Mouse (Mus musculus) ES-CJ7 (cell line): ENCODE data around the gene Zic2.
"Not testable (repeated sequence)": the region's sequence is repeated elsewhere in the genome, so short reads cannot be mapped to it uniquely, and the experiment has no call there.

Experiments
- DNase-seq: peaks from one replicate; pipeline ENCODE4 v3.0.0; 2011; ENCODE audit warnings: low read depth, low spot score

Zic2 gene

DNA sequence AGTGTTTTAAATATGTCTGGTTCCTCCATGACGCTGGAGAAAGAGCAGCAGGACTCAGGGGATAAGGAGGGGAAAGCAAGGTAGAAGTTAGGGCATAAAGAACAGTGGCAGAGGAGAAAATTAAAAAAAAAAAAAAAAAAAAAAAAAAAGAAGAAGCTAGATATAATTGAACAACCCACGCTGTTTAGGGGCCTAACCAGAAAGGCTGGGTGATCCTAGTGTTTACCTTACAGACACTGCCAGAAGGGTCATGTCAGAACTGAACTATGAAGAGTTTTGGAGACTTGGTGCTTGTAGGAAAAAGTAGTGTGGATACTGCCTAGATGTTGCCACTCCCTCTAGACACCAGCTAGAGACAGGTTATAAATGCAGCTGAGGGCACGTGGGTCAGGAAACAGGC, 13.7 kb upstream of the Zic2 start:
- no peak for DNase-seq

DNA sequence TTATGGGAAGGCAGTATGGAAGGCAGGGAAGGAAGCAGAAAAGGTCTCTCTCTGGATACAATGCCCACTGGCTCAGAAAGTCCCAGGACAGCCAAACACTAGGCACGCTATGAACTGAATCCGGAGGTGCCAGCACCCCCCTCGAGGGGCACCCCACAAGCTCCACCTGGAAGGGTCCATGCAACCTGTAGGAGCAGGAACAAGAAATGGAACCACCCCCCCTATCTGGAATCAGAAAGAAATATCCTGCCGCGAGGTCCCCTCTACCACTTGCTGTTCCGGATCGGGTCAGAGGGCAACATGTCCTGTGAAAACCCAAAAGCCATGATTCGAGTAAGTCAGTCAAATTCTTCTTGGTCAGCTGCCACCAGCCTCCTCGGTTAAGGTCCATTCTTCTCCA, 13.3 kb upstream of the Zic2 start:
- DNase-seq: no peak

DNA sequence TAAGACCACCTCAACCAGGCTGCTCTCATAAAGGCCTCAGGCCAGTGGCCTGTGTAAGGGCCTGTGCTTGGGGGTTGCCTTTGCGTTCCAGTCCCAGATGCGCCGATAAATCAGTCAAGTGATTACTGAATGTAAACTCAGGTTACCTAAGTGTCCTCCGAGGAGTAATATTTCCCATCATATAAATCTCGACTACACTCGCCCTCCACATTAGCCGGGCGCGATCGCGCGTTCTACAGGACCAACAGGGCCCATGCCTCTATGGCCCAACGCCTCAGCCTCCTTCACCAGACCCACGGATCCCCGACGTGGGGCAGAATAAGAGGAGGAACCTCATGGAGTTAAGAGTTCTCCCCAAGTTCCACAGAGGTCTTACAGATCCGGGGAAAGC, 12.6 kb upstream of the Zic2 start:
- no peak for DNase-seq

DNA sequence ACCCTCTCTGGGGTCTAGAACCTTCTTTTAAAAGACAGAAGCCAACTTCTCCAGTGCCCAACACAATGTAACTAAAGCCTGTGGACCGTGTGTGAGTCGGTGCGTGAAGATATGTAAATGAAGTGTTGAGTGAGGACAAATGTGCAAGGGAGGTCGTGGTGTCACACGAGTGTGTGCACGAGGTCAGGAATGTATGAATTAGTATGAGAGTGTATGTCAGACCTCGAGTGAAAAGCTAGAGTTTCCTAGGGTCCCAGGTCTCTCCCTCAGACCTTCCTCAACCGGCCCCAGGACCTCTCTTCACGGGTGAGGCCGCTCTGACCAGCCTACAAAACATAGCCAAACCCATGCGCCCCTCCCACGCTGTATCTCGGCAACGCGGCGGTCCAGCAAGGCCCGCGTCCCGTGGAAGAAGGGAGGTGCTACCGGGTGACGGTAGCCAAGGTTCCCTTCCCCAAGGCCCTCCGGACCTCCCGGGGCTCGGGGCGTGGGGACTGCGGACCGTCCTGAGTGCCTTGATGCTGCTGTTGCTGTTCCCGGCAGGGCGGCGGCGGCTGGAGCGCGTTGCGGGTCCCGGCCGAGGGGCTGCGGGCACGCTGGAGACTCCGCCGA, 12.0 kb upstream of the Zic2 start:
- DNase-seq: no peak

DNA sequence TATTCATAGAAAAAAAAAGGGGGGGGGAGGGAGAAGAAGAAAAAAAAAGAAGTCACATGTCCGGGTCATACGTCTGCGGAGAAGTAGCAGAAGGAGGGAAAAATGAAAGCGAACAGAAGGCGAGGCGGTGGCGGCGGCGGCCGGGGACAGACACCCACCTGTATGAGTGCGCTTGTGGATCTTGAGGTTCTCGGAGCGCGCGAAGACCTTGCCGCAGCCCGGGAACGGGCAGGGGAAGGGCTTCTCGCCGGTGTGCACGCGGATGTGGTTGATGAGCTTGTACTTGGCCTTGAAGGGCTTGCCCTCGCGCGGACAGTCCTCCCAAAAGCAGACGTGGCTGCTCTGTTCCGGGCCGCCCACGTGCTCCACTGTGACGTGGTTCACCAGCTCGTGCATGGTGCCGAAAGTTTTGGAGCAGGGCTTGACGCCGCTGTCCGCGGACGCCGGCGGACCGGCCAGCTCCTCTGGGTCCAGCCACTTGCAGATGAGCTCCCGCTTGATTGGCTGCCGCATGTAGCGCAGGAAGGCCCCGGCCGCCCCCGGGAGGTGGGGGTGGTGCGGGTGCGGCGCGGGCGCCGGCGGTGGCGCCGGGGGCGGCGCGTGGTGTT, 11.4 kb upstream of the Zic2 start:
- DNase-seq: not testable (repeated sequence)

DNA sequence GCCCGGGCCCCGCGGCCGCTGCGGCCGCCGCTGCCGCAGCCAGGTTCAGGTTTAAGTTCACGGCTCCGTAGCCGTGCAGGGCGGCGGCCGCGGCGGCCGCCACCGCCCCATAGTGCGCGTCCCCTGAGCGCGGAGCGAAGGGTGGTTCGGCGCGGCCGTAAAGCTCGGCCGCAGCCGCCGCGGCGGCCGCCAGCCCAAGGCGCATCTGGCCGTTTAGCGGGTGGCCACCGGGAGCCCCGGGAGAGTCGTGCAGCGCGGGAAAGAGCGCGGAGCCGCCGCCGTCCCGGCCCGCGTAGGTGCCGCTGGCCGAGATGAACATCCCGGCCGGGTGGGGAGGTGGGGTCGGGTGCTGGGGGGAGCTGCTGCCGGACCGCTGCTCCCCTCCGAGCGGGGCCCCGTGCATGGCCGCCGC, 10.9 kb upstream of the Zic2 start:
- no peak for DNase-seq

DNA sequence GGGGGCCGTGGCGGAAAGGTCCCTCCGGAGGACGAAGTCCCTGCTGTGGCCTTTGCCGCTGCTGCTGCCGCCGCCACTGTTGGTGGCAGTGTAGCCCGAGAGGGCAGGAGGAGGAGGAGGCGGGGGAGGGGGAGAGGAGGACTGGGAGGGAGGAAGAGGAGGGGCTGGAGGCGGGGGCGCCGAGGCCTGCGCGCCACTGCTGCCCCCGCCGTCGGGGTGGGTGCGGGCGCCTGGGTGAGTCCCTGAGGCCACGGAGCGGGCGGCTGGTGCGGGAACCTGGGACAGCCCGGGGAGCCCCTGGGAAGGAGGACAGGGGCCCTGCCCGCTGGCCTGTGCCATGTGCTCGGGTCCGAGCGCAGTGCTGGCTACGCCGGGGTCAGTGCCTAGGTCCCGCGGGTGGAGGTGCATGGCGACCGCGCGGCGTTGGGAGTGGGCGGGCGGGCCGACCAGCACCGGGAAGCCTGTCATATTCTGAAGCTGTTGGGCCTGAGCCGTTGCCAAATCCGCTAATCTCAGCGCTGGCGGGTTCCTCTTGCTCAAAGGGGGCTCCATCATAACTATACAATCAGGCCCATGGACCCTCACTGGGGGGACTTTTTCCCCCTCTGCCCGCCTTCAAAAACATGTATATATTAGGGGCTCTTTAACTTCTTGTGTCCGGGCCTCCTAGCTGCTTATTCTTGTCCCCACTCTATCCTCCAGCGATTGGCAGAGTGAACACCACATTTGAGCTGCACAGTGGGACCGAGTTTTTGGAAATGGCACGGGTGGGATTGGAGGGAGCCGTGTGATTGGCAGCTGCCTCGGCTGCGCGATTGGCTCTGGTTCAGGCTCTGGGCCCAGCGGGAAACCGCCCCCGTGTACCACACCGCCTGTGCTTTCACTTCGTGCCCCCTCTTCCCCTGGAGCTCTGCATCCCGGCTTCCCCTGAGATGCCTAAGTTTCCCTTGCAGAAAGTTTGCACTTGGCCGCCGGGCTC, 10.2 kb upstream of the Zic2 start, which contains the start of gene Zic5:
Gene Zic5 (minus strand): TSS at position 915 of the 979 bp plus-strand sequence.
- DNase-seq: peak; percentile 90

DNA sequence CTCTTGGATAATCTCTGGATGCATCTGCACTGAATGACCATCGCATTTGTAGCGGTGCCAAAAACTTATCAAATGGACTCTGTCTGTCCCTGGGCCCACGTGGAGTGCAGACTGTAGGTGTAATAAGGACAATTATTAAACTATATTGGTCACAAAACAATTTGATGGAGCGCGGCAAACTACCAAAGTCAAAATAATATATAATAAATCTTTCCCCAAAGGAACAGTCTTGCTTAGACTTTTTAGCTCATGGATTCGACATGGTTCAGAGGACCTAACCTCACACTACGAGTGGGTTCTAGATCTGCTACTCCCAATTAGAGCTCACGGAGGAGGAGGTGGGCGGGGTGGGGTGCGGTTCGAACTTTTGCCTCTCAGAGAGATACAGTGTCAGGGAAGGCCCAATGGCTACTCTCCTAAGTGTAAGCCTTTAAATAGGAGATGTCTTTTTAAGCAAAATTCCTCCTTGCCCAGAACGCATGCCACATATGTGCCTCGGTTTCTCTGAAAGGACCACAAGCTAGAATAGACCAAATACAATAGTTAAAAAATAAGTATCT, 9.2 kb upstream of the Zic2 start:
- DNase-seq: peak; percentile 69

DNA sequence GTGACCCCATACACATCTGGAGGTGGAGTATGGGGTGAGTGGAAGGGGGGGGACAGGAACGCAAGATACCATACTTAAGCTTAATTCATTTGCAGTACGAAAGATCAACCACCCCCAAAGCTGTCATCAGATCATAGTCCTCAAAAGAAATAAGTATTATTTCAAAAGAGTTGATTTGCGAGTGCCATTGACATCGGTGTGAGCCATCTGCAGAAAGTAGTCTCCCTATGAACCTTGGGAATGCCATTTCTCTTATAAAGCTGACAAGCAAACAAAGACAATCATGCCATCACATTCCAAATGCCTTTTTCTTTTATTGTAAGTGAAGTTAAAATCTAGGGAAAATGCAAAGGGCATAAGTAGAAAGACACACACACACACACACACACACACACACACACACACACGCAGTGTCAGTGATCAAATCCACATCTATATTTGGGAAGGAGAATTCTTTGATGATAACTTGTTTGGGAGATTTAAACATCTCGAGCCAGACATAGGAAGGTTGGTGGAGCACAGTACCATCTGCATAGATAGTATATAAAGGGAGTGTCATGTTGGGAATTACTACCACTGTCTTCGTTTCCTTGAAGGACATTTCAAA, 8.4 kb upstream of the Zic2 start:
- DNase-seq: no peak

DNA sequence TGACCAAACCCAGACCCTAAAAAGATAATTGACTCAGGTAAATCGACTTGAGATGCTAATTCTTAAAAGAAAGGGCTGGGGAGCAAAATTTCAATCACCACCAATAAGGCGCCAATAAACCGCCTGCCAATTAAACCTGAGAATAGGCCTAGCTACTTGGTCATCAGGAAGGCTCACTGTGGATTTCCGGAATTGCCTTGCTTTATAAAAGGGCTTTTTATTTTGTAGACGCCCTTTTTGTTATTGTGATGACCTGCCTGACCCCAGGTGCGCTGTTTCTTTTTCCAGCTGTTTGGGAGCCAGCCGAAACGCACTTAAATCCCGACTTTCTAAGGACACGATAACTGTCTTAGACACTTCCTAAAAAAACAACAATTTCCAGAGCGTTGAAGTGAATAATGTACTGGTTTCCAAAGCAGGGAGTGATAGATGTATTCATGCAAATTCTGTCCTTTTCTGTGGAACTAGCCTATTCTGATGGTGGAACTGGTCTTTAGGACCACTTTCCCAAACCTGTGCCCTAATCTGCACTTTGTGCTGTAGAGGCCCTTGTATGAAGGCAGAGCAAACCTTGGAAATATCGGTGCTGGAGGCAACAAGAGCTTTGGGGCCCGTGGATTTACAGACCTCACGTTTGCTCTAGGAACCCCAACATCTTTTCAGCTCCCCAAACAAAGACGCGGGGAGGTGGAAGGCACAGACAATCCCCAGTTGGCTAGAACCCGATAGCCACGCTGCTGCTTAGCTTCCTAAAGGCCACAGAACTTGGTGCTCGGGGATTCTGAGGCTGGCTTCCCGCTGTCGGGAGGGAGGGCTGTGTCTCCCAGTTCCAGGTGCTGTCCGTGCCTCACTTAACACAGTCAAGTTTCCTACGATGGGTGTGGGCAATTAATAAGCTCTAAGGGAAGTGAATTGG, 7.1 kb upstream of the Zic2 start:
- peak; percentile 87 for DNase-seq

DNA sequence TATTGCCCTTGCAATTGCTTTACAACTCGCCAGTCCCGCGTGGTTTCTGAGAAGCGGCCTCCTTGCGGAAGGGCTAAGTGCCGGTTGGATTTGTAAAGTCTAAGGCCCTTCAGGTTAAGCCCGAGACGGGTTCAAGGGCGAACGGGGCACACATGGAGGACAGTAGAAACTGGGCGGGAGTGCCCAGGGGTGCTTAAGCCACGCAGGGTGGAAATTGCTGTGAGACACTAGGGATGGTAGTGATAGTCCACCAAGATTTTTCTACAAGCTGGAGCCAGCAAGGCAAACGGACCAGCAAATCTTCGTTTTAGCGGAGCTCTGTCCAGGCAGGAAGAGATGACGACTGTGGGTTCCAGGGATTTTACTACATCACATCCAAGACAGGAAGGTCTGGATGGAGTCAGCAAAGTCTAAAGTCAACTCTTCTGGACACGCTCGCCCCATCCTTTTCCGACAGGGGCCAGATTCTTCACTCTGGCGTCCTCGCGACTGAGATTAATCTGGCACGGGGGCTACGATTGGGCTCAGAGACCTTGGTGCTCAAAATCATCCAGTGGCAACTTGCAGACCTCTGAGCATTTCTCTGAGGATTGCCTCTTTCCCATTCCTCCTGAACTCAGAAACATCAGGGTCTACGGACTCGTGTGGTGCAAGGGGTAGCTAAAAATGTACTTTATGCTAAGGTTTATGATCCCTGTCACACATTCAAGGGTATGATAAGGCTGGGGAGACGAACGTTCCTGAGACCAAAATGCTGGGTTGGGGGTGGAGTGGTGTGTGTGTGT, 6.1 kb upstream of the Zic2 start:
- peak; percentile 75 for DNase-seq

DNA sequence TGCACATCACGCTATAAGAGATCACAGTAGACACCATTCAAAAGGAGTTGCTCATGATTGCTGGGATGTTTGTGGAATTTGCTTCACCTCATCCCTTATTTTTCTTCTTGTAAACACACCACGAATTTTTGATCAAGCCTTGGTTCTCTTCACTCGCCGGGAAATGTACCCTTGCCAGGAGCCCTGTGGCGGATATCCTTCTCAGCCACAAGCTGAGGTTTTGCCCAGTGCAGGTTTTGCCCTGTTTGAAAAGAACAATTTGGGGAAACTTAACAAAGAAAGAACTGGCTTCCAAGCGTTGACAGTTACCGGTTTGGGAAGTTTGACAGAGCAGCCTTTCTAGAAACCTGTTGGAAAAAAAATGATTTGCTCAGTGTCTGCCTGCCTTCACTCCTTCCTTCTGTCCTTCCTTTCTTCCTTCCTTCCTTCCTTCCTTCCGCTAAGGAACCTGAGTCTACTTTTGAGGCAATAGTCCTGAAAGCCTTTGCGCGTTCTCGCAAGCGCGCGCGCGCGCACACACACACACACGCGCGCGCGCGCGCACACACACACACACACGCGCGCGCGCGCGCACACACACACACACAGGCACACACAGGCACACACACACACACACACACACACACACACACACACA, 3.7 kb upstream of the Zic2 start:
- DNase-seq: no peak

DNA sequence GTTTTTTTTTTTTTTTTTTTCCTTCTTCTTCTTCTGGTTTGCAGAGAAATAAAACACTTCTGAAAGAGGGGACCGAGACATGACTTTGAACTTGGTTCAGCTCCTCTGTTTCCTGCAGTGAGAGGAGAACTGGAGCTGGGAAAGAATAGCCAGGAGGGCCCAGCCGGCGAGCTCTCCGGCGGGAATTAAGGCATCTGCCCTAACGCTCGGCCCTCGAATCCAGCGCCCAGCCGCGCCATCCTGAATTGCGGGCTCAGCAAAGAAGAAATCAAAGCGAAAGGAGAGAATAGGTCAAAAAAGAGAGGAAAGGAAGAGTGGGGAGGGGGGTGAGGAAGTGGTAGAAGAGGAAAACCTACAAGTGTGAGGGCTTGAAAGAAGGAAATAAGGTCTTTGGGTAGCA, 3.1 kb upstream of the Zic2 start:
- DNase-seq: no peak

DNA sequence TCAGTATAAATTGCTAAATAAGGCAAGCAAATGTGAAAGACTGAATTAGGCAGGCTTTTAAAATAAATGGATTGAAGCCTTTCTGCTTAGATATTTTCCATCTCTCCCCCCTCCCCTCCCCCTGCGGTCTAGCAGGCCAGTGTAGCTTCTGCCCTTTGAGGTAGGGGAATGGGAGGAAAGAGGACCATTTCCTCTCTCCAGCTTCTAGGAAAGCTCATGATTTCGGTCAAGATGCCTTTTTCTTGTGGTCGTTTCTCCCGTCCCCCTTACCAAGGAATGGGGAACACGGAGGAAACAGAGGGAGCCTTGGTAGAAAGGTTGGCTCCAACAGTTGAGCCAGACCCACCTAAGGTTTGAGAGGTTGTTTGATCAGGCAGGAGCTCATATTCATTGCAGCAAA, 2.6 kb upstream of the Zic2 start:
- DNase-seq: no peak

DNA sequence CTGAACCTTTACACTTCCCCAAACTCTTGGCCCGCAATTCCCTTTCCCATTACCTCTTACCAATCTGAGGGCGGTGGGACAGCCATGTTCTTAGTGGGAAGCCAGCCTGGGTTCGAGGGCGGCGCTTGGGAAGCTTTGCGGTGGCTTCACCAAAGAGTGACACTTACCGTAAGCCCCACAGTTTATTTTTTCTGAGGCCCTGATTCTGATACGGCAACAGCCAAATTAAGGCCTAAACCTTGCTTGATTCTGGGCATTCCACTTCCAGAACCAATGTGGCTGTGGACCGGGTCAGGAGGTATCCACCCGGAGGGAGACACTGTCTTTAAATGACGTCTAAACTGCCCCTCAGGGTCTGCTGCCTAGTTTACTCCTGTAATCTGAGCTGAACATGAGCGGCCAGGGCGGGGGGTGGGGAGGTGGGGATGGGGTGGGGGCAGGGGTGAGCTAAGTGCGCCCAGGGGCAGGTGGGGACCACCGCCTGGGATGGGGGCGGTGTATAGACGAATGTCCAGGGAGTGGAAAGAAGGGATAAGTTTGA, 2.0 kb upstream of the Zic2 start:
- peak; percentile 43 for DNase-seq

DNA sequence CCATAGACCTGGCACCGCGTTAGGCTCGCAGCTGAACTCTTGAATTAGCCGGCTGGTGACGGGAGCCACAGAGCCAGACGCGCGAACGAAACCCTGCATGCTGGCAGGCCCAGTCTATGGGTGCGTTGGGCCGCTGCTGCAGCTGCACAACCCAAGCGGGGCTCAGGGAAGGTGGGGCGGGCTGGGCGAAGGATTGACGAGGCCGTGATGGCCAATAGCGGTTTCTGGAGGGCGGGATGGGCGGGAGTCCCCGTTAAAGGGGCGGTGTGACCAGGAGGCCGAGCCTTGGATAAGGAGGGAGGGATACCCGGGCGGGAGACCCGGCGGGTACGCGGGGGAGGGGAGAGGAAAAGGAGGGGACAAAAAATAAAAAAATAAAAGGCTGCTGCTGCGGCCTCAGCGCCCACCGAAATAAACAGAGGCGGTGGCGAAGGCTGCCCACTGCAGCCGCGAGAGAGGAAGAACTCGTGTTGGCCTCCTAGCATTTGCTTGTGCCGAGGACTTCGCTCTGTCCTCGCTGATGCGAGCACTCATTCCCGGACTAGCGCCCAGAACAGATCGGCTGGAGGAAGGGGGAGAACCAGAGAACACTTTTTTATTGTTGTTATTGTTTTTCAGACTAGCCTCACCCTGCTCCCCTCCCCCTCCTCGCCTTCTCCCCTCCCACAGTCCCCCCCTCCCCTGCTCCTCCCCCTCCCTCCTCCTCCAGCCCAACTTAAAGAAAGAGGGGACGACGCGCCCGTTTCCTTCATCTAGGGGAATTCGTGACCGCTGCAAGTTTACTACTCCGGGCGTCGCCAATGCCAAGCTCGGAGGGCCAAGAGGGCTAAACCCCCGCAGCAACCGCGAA, 969 bp upstream of the Zic2 start:
- peak; percentile 89 for DNase-seq

DNA sequence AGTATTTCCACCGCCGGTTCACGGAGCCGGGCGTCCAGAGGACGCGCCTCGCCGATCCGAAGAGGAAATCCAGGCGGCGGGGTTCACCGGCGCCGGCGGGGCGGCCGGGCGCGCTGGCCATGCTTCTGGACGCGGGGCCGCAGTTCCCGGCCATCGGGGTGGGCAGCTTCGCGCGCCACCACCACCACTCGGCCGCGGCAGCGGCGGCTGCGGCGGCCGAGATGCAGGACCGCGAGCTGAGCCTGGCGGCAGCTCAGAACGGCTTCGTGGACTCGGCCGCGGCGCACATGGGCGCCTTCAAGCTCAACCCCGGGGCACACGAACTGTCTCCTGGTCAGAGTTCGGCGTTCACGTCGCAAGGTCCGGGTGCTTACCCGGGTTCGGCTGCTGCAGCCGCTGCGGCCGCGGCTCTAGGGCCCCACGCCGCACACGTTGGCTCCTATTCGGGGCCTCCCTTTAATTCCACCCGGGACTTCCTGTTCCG, 364 bp downstream of the Zic2 start:
- no peak for DNase-seq
